Mouse (Mus musculus) kidney, adult 11 months (tissue): ENCODE results near the gene Hivep3.

Source experiments
- DNase-seq: peaks from one replicate; pipeline ENCODE4 v3.0.0; 2022

The Hivep3 gene

DNA sequence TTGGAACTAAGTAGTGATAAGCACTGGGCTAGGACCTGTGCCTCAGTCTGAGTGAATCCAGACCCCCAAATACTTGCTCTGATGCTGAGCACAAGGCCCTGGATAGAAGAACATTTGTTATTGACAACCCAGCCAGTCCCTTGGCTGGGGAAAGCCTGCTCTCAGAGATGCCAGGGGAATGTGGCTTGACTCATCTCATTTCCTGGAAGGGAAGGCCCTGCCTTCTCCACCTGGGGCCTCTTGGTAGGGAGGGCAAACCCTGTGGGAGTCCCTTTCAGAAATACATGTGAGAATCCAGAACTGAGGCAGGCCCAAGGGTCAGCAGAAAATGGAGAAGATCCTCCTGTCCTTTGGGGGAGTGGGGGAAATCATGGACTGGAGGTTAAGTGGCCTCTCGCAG, 294.1 kb downstream of the Hivep3 start:
- no peak for DNase-seq

DNA sequence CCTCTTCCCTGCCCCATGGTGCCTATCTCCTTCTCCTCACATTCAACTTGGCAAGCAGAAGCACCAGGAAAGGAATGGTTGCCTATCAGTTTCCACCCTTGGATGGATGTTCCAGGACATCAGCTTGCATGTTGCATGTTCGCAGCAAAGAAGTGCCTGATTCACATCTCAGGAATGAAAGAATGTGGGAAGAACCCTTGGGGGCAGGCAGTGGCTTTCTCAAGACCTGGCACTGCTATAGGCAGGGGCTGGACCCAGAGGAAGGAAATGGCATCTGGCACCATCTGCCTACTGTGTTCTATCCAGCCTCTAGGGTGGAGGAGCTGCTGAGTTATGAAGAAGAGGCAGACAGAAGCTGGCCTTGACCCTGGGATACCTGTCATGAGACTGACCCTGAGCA, 296.4 kb downstream of the Hivep3 start:
- DNase-seq: no peak

DNA sequence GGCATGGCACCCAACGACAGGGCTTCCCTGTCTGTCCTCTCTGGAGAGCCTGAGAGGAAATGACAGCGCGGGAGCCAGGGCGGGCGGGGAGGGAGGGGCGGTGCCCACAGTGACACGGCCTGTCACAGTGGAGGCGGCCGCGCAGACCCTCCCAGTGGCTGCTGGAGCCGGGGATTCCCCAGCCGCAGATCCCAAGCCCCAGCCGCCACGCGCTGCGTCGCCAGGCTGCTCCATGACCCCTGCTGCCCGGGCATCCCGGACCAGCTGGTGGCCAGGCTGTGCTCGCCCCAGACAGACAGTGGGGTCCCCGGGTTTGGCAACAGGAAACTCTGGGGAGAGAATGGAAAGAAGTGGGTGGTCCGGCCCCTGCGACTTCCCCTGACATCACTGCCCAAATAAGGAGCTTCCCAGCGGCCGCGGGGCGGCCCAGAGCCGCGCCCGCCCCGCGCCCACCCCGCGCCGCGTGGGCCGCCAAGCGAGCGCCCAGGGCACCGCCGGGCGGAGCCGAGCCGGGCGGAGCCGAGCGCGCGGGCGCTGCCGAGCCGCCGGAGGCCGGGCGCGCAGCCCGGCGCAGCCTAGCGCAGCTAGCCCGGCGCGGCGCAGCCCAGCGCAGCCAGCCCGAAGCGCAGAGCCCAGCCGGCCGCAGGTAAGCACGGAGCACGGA, 298.9 kb downstream of the Hivep3 start:
- peak; percentile 44 for DNase-seq

DNA sequence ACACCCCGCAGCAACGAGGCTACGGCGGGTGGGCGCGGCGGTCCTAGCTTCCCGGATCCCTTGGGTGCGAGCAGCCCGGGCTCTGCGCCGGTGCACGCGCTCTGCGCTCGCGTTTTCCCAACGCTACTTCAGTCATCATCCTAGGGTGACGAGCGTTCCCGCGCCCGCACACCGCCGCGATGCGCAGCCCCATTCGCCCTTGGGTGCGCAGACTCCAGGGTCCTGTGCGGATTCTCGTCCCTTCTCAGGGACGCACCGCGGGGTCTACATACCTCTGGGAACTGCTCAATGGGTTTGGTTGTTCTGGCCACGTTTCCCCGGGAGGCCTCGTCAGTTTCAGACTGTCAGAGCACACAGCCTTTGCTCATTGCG, 299.4 kb downstream of the Hivep3 start:
- no peak for DNase-seq

DNA sequence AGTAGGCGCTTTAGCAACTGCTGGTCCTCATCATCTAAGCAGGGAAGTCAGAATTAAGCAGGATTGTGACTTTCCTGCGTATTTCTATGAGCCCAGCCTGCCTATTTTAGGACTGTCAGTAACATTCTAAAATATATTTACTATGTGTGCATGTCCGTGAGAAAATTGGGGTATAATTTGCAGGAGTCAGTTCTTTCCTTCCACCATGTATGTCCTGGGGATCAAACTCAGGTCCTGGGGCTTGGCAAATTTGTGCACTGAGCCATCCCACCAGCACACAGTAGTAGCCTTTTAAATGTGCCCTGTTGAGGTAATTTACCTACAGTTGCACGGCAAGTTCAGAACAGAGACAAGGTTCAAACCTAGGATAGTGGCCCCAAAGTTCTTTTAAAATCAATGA, 302.7 kb downstream of the Hivep3 start:
- no peak for DNase-seq

DNA sequence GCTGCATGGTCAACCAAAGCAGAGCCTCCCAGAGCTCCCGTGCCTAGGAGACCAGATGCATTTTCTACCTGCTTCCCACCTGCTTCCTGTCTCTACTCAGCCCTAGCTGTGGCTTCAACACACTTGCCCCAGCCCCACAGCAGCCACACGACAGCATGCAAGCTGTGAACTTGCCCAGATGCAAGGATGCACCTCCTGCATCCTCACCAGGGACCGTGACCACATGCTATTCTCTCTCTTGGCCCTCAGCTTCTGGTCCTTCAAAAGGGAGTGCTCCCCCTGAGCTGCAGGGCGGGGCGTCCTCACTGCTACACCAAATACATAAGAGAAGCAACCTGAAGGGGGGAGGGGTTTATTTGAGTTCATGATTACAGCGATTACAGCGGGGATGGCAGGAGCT, 303.4 kb downstream of the Hivep3 start:
- DNase-seq: no peak

DNA sequence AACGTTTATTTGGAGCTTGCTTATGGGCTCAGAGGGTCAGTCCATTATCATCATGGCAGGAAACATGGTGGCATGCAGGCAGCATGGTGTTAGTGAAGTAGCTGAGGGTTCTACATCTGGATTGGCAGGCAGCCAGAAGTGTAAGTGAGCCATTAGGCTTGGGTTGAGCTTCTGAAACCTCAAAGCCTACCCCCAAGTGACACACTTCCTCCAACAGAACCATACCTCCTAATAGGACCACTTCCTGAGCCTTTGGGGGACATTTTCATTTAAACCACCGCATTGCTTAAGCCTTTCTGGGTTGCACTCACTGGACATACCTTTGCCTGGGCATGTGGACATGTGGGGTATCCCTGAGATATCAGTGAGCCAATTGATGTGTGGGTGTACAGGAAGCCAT, 307.9 kb downstream of the Hivep3 start:
- no peak for DNase-seq

DNA sequence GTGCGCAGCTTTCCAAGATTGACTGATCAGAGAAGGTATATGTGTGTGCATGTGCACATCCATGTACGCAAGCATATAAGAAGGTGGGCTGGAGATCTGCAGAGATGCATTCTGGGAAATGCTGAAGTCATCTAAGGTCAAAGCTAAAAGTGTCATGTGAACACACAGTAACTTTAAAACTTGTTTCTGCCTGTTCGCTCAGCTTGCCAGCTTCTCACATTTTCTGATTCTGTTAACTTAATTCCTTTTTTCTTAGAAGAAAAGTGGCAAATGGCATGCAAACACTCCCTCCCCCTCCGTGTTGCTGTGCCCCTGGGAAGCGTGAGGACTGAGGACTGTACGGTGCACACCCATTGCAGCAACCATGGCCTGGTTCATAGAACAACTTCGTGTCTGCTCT, 308.9 kb downstream of the Hivep3 start:
- no peak for DNase-seq

DNA sequence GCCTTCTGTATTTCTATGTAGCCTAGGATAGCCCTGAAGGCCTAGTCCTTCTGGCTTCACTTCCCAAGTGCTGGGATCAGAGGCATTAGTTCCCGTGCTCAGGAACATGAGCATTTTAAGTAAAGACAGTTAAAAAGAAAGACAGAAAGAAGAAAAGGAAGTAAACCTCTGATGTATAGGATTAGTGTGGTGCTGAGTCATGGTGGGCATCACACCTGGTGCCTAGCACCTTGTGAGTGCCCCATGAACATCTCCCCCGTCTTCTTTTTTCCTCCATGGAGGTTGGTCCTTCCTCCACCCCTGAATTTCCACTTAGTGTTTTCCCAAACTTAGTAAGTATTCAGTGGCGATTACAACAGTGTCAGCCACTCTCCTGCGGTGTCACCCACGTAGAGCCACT, 311.0 kb downstream of the Hivep3 start:
- DNase-seq: no peak

DNA sequence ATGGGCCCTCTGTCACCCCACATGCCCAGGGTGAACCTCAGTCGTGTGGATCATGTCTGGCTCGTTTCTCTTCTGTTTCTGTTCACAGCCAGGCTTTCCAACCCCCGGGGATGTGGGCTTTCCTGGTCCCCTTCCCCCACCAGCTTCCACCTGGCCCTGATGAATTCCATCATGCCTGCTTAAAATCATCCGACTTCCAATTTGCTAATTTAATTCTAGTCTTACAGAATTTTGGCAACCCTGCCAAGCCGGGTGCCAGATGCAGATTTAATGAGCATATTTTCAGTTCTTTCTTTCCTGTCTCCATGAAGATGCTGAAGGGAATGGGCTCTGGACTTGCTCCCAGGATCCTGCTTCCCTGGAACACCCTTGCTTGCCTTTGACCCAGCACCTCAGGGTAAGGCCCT, 311.6 kb downstream of the Hivep3 start:
- DNase-seq: no peak

DNA sequence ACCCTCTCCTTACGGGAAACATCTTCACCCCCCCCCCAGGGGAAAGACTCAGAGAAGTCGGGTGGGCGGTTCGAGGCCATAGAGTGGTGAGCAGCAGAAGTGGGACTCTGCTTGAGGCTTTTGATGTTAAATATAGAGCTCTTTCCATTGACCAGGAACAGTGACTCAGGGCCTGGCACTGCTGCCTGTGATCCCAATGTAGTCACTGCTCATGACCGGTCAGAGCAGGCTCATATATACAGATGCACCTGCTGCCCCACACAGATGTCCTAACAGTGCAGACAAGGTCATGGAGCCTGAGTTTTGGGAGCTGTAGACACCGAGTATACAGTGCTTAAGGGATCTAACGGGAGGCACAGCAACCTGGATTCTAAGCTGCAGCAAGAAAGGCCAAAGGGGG, 312.3 kb downstream of the Hivep3 start:
- no peak for DNase-seq

DNA sequence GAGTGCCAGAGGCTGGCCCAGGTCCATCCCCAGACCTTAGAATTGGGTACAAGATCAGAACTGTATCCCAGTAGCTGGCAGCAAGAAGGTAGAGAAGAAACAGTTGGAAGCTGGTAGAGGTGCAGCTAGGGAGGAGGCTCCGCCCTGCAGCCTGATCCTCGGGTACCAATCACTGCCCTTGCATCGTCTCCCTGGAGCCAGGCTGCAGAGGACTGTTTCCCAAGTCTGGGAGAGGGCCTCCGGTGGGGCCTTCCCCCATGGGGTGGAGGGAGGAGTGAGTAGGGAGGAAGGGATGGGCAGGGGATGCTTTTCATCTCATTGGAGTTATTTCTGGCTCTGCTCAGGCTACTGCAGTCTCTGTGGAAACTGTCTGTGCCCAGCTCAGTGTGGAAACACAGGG, 313.5 kb downstream of the Hivep3 start:
- no peak for DNase-seq

DNA sequence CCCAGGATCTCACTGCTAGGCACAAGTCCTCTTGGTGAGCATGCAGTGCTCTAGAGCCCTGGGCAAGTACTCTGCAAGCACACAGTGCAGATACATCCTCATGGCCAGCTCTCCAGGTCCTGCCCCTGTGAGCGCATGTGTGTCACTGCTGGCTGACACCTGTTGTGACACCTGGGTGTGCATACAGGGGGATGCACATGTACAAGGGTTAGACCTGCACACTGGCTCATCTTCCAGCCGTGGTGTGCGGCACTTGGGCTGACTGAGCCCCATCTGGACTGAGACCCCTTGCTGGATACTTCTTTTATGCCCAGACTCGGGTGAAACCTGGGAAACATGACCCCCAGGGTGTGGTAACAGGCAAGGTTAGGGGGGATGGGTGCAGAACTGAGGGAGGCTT, 314.7 kb downstream of the Hivep3 start:
- DNase-seq: no peak

DNA sequence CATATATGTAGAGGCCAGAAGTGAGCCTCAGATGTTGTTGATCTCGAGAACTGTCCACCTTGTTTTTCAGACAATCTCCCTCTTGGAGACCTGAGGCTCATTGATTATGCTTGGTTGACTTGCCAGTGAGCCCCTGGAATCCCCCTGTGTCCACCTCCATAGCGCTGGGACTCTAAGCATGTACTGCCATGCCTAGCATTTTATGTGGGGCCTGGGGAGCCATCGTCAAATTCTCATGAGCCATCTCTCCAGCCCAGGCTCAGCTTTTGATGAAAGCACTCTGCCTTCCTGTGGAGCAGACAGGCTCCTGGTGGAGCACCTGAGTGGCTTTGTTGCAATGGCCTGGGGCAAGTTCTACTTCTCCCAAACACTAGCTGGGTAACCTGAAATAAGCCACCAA, 316.3 kb downstream of the Hivep3 start:
- DNase-seq: no peak

DNA sequence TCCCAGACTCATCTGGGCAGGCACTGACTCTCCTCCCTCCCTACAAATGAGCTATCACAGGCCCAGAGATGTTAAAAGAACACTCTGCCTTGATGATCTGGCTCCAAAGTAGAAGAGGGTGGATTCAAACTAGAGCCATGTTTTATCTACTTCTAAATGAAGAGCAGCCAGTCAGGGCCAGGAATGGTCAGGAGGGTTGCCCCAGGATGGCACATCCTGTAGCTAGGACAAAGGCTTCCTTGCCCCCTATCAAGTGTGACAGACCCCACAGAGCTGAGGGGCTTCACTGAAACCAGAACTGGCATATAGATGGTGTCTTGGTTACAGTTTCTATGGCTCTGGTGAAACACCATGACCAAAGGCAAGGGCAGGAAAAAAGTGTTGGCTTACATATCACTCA, 318.9 kb downstream of the Hivep3 start:
- DNase-seq: no peak

DNA sequence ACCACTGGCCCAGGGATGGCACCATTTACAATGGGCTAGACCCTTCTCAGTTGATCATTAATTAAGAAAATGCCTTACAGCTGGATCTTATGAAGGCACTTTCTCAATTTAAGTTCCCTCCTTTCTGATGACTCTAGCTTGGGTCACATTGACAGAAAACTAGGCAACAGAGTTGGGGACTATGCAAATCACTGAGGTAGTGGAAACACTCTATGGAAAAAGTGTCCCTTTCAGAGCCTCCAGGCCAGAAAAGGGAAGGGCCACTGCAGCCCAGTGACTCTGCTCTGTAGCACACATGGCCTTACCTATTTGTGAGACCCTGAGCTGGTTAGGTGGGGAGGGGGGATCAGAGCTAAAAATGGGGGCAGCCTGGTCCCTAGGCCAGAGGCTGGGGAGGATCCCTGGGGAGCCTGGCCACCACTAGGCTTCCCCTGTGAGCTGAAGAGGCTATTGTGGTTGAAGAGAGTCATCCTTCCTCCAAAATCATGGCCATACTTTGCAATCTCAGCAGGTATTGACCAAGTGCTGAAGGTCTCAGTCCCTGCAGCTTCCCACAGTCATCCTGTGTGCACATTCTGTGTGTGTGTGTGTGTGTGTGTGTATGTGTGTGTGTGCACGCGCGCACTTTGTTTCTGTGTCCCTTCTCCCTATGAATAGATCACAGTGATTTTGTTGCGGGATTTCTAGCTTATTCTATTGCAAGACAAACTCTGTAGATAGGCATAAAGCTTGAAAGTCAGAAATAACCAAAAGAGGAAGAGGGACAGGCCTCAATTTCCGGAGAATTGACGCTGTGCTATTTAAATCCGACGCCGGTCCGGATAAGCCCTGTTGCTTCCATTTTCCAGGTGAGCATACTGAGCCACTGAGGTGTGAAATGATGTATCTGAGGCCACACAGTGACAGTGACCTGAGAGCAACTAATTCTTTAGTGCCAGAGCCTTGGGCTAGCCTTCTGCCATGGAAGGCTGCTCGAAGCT, 319.7 kb downstream of the Hivep3 start:
- no peak for DNase-seq

DNA sequence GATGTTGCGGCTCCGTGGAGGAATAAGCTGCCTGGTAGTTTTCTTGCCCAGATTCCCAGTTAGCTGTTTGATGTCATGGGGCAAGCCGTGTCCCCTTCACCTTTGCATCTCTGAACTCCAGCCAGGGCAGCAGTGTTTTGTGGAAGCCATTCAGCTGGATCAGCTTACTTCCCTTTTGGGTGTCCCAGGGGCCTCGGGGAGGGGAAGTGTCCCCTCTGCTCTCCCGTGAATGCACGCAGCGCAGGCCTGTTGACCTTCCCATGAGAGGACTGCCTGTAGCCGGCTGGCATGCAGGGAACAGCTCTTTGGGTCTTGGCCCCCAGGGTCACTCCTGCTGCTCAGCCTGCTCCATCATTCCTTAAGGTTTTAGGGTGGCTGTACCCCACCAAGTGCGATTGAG, 320.6 kb downstream of the Hivep3 start:
- DNase-seq: no peak

DNA sequence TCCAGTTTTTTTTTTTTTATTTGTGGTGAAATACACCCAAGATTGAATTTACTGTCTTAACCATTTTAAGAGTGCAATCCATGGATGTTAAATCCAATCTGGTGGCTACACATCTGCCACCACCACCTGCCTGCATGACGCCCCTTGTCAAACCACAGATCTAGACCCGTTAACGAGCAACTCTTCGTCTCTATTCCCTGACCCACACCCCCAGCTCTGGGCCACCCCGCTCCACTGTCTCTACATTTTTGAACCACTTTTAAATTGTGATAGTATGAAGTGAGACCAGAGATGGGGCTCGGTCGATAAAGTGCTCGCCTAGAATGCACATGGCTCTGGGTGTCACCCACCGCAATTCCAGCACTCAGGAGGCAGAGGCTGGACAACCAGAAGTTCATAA, 322.9 kb downstream of the Hivep3 start:
- no peak for DNase-seq

DNA sequence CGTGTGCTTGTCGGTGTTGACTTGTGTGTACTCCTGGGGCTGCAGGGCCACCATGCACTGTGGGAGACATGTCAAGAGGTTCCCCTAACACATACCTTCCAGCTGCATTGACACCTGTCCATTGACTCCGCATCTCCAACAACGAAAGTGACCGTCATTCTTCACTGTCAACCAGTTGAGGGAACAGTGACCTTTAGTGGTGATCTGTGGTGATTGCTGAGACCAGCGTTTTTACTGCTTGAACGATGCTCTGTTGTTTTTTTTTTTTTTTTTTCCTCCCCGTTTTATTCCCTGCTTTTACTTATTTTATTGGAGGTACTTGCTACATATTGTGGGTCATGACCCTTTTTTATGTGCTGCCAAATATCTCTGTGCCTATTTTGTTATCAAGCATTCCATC, 323.9 kb downstream of the Hivep3 start:
- no peak for DNase-seq

DNA sequence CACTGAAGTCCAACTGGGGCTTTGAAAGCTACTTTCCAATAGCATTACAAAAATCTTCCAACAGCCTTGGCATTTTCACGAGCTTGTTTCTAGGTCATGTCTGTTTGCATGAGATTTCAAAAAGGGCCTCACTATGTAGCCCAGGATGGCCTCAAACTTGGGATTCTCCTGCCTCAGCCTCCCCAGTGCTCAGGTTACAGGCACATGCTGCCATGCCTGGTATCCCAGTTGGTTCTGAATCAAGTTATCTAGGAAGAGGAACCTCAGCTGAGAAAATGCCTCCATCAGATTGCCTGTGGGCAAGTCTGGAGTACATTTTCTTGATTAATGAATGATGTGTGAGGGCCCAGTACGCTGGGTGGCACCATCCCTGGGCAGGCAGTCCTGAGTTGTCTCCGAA, 324.6 kb downstream of the Hivep3 start:
- DNase-seq: no peak

DNA sequence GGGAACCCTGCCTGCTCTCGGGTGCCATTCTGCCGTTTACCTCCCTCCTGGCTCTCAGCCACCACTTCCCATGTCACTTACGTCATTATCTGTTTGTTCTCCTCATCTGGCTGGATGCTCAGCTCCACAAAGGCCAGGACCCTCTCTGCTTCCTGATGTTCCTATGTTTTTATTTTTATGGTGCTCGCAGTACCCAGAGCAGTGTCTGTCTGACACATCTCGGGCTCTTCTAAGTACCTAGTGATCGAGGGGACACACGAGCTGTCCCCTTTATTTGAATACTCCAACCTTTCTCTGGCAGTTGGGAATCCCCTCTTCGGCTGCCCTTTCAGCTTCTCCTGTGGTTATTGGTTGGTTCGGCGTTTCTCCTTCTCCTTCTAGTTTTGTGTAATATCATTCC, 325.2 kb downstream of the Hivep3 start:
- DNase-seq: no peak

DNA sequence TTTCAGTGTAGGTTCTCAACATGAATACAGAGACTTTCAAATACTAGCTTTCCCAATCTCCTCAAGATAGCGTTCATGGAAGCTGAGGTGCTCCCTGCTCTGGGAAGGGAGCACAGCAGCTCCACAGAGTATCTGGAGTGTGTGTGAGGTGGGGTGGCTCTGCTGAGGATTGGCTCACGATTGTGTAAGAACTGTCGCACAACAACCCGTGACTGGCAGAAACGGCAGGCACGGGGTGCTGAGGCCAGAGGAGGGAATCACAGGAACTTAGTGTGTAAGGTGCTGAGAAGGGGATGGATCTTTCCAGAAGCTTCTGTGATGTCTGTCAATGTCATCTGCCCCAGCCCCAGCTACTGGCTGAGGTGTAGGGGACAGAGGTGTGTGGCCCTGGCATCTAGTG, 328.1 kb downstream of the Hivep3 start:
- DNase-seq: no peak

DNA sequence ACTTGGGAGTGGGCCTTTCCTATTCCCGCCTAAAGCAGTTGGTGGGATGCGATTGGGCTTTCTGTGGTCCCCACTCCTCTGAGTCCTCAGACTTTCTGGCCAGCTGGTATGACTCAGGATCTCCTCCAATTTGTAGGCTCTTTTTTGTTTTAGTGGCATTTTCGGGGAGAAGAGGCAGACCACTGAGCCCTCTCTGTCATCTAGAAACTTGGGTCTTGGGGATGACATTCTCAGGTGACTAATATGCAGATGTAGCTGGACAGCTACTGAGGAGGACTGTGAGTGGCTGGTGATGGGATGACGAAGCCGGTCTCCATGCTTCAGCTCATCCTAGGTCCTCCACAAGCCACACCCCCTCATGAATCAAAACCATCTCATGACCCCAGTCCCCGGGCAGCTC, 328.6 kb downstream of the Hivep3 start:
- no peak for DNase-seq

DNA sequence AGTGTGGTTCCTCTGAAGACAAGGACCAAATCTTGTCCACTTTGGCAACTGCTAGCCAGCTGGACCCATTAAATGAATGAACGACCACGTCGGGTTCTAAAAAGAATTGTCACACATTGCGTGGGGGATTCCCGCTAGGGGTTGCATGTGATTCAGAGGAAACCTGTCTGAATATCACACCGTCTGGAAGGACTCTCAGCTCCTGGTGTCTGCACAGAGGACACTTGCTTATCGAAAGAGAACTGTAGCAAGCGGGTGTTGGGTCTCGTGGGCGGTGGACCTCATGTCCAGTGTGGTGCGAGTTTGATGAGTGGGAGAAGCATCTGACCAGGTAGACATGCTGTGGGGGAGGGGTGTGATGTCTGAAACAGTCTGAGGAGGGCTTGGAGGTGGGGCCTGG, 329.2 kb downstream of the Hivep3 start:
- DNase-seq: no peak
